Mouse (Mus musculus) hindbrain, postnatal 0 days (tissue): ENCODE data around the gene Vwa8. TPM values are rescaled to one million over a fixed set of nuclear protein-coding genes. Genes with fewer than 3 reads are reported as not detected.

Experiments used
- ATAC-seq: fragments of 200-750 bp; cut with Nextera tagmentation; 2 replicates; pipeline ENCODE4 v1.8.0; 2017; ENCODE audit warnings: mild to moderate bottlenecking, moderate TSS enrichment, moderate library complexity
- DNase-seq: peaks from one replicate; pipeline ENCODE4 v3.0.0-alpha.2; 2015; ENCODE audit warnings: low spot score
- H3K27ac ChIP-seq: fragments of 300-500 bp; sonication (generic); 2 replicates; pipeline ENCODE4 v1.5.1; 2014; ENCODE audit warnings: mild to moderate bottlenecking
- H3K27me3 ChIP-seq: fragments of 300-500 bp; sonication (generic); 2 replicates; pipeline ENCODE4 v1.6.1; 2014; ENCODE audit warnings: low read length, mixed read lengths; ENCODE audit not compliant: insufficient read depth
- H3K36me3 ChIP-seq: fragments of 300-500 bp; sonication (generic); 2 replicates; pipeline ENCODE4 v1.6.1; 2014; ENCODE audit warnings: low read length, mixed read lengths; ENCODE audit not compliant: insufficient read depth
- H3K4me1 ChIP-seq: fragments of 300-500 bp; sonication (generic); 2 replicates; pipeline ENCODE4 v1.6.1; 2014; ENCODE audit warnings: antibody characterized with exemption, low read length, mixed read lengths; ENCODE audit not compliant: insufficient read depth
- H3K4me2 ChIP-seq: fragments of 300-500 bp; sonication (generic); 2 replicates; pipeline ENCODE4 v1.6.1; 2014; ENCODE audit warnings: low read depth, mild to moderate bottlenecking, low read length, moderate library complexity, mixed read lengths
- H3K4me3 ChIP-seq: fragments of 300-500 bp; sonication (generic); 2 replicates; pipeline ENCODE4 v1.5.1; 2014; ENCODE audit warnings: low read length
- H3K9ac ChIP-seq: fragments of 300-500 bp; sonication (generic); replicated peaks from 2 replicates; pipeline ENCODE4 v1.6.1; 2014; ENCODE audit warnings: mild to moderate bottlenecking, low read length, moderate library complexity, mixed read lengths
- H3K9me3 ChIP-seq: fragments of 300-500 bp; sonication (generic); 2 replicates; pipeline ENCODE4 v1.6.1; 2016; ENCODE audit warnings: low read length, mixed read lengths
- CTCF ChIP-seq: IDR thresholded peaks from 2 replicates; pipeline ENCODE4 v1.5.1; 2016; ENCODE audit warnings: antibody characterized with exemption, control low read depth, low read depth
- WGBS: fragments of 180-500 bp; shearing (Covaris S2); extraction: QIAGEN DNeasy Blood & Tissue Kit; methylation state at CpG from one replicate; pipeline ENCODE4 v1.1.7; 2014; 5-methylcytosine and 5-hydroxymethylcytosine counted together
- polyA plus RNA-seq: library from polyadenylated mRNA; unstranded; fragments of >200 nt; fragmentation: Nextera tagmentation; extraction: Ambion mirVana; gene quantifications from 2 replicates; pipeline ENCODE4 v1.2.1, GENCODE M21; 2015
- total RNA-seq: library from RNA; depleted of rRNA; stranded (reverse); fragments of >200 nt; gene quantifications from 2 replicates; pipeline ENCODE4 v1.2.3, GENCODE M21; 2014

Gene Vwa8
- total and polyA plus RNA-seq, 2 experiments from 2014 or later, result 9.6 to 20.8 TPM

- no peaks in the 10 kb centered on the region for H3K36me3 ChIP-seq
- H3K4me2 ChIP-seq, result no peak overlapping the region
- ATAC-seq (no peak), DNase-seq (no peak)
- H3K4me3 ChIP-seq, result no peak overlapping the region
- WGBS, result 74% methylated on average over 9 of the region's 9 CpGs
- TF ChIP-seq CTCF, result no peak
- no peaks in the 10 kb centered on the region for H3K27me3 ChIP-seq
- no peak overlapping the region for H3K27ac ChIP-seq
- H3K9me3 ChIP-seq, result no peaks in the 10 kb centered on the region
- no peaks in the 10 kb centered on the region for H3K4me1 ChIP-seq
- no peak overlapping the region for H3K9ac ChIP-seq
Measured at GRCm38 (mm10) chr14:79178247-79178646, 329.4 kb downstream of the Vwa8 start.

- TF ChIP-seq CTCF, result no peak
- Histone ChIP-seq H3K27ac (no peak overlapping the region), H3K4me3 (no peak overlapping the region), H3K9ac (no peak overlapping the region), H3K4me1 (no peaks in the 10 kb centered on the region; the same call in 1 of the 2 replicates), H3K36me3 (no peaks in the 10 kb centered on the region), H3K4me2 (no peak overlapping the region), H3K9me3 (no peaks in the 10 kb centered on the region), H3K27me3 (no peaks in the 10 kb centered on the region)
- ATAC-seq (no peak), DNase-seq (no peak)
- WGBS, result 54% methylated on average over 12 of the region's 12 CpGs
Measured at GRCm38 (mm10) chr14:79180078-79180730, 331.4 kb downstream of the Vwa8 start.

- WGBS, result 92% methylated on average over 8 of the region's 8 CpGs
- Histone ChIP-seq H3K4me1 (no peaks in the 10 kb centered on the region; the same call in 1 of the 2 replicates), H3K27ac (no peak overlapping the region)
Measured at GRCm38 (mm10) chr14:79181748-79182147, 332.9 kb downstream of the Vwa8 start.

GRCm38 (mm10) chr14:79182801-79183200 lies 333.9 kb downstream of the Vwa8 start:
- Histone ChIP-seq H3K9ac (no peak overlapping the region), H3K27me3 (no peaks in the 10 kb centered on the region), H3K4me3 (no peak overlapping the region), H3K4me1 (no peaks in the 10 kb centered on the region; the same call in 1 of the 2 replicates), H3K9me3 (no peaks in the 10 kb centered on the region), H3K36me3 (no peaks in the 10 kb centered on the region), H3K4me2 (no peak overlapping the region), H3K27ac (no peak overlapping the region)
- 89% methylated on average over 15 of the region's 15 CpGs for WGBS
- DNase-seq, result no peak
- ATAC-seq, result no peak
- no peak for TF ChIP-seq CTCF

More at GRCm38 (mm10) chr14:79181748-79182147, 332.9 kb downstream of the Vwa8 start:
- ATAC-seq, result no peak
- Histone ChIP-seq H3K27me3 (no peaks in the 10 kb centered on the region), H3K4me3 (no peak overlapping the region), H3K4me2 (no peak overlapping the region), H3K9ac (no peak overlapping the region), H3K9me3 (no peaks in the 10 kb centered on the region), H3K36me3 (no peaks in the 10 kb centered on the region)
- no peak for TF ChIP-seq CTCF
- DNase-seq, result no peak

GRCm38 (mm10) chr14:79183261-79183660 lies 334.4 kb downstream of the Vwa8 start:
- Histone ChIP-seq H3K27me3 (no peaks in the 10 kb centered on the region), H3K9me3 (no peaks in the 10 kb centered on the region), H3K4me2 (no peak overlapping the region), H3K4me3 (no peak overlapping the region), H3K4me1 (no peaks in the 10 kb centered on the region; the same call in 1 of the 2 replicates), H3K36me3 (no peaks in the 10 kb centered on the region), H3K9ac (no peak overlapping the region), H3K27ac (no peak overlapping the region)
- ATAC-seq, result no peak
- no peak for TF ChIP-seq CTCF
- 72% methylated on average over 7 of the region's 7 CpGs for WGBS
- DNase-seq, result no peak

- no peak for ATAC-seq
- H3K27ac ChIP-seq, result no peak overlapping the region
Measured at GRCm38 (mm10) chr14:79184071-79184470, 335.2 kb downstream of the Vwa8 start.

GRCm38 (mm10) chr14:79185018-79185685 lies 336.3 kb downstream of the Vwa8 start:
- no peak overlapping the region for H3K4me3 ChIP-seq
- H3K27ac ChIP-seq, result peak overlapping the region; percentile 45; the same call in 1 of the 2 replicates
- peak; percentile 87 for ATAC-seq
- WGBS, result 34% methylated on average over 11 of the region's 11 CpGs
- H3K36me3 ChIP-seq, result no peaks in the 10 kb centered on the region
- peak; percentile 14; the same call in 1 of the 2 replicates for TF ChIP-seq CTCF
- H3K27me3 ChIP-seq, result no peaks in the 10 kb centered on the region
- H3K9ac ChIP-seq, result no peak overlapping the region
- H3K4me2 ChIP-seq, result no peak overlapping the region
- H3K9me3 ChIP-seq, result no peaks in the 10 kb centered on the region
- DNase-seq, result peak; percentile 73
- no peaks in the 10 kb centered on the region; the same call in 1 of the 2 replicates for H3K4me1 ChIP-seq

More at GRCm38 (mm10) chr14:79184071-79184470, 335.2 kb downstream of the Vwa8 start:
- 77% methylated on average over 10 of the region's 10 CpGs for WGBS
- no peak overlapping the region for H3K9ac ChIP-seq
- TF ChIP-seq CTCF, result no peak
- H3K27me3 ChIP-seq, result no peaks in the 10 kb centered on the region
- no peaks in the 10 kb centered on the region for H3K9me3 ChIP-seq
- H3K36me3 ChIP-seq, result no peaks in the 10 kb centered on the region
- no peak overlapping the region for H3K4me2 ChIP-seq
- H3K4me3 ChIP-seq, result no peak overlapping the region
- DNase-seq, result no peak
- H3K4me1 ChIP-seq, result no peaks in the 10 kb centered on the region; the same call in 1 of the 2 replicates
